Mouse (Mus musculus) forebrain, postnatal 0 days (tissue): Measurements from ENCODE around the gene C77080. TPM values are rescaled to one million over a fixed set of nuclear protein-coding genes. Genes with fewer than 3 reads are reported as not detected.

Experiments used
- ATAC-seq: fragments of 200-750 bp; cut with Nextera tagmentation; 2 replicates; pipeline ENCODE4 v1.8.0; 2017; ENCODE audit warnings: mild to moderate bottlenecking, moderate library complexity
- DNase-seq: peaks from one replicate; pipeline ENCODE4 v3.0.0-alpha.2; 2015
- H3K27ac ChIP-seq: fragments of 300-500 bp; sonication (generic); 2 replicates; pipeline ENCODE4 v1.5.1; 2014; ENCODE audit warnings: low read depth, mild to moderate bottlenecking, antibody characterized with exemption, low read length, moderate library complexity, mixed read lengths
- H3K27me3 ChIP-seq: fragments of 300-500 bp; sonication (generic); 2 replicates; pipeline ENCODE4 v1.6.1; 2014; ENCODE audit warnings: mild to moderate bottlenecking, low read length, mixed read lengths; ENCODE audit not compliant: insufficient read depth
- H3K36me3 ChIP-seq: fragments of 300-500 bp; sonication (generic); 2 replicates; pipeline ENCODE4 v1.6.1; 2014; ENCODE audit warnings: mild to moderate bottlenecking, moderate library complexity; ENCODE audit not compliant: insufficient read depth
- H3K4me1 ChIP-seq: fragments of 300-500 bp; sonication (generic); 2 replicates; pipeline ENCODE4 v1.6.1; 2014; ENCODE audit warnings: antibody characterized with exemption; ENCODE audit not compliant: insufficient read depth
- H3K4me2 ChIP-seq: fragments of 300-500 bp; sonication (generic); 2 replicates; pipeline ENCODE4 v1.6.1; 2014; ENCODE audit warnings: low read depth, mild to moderate bottlenecking, moderate library complexity
- H3K4me3 ChIP-seq: fragments of 300-500 bp; sonication (generic); 2 replicates; pipeline ENCODE4 v1.5.1; 2014; ENCODE audit warnings: low read depth, low read length, mixed read lengths
- H3K9ac ChIP-seq: fragments of 300-500 bp; sonication (generic); 2 replicates; pipeline ENCODE4 v1.6.1; 2014; ENCODE audit warnings: mild to moderate bottlenecking
- H3K9me3 ChIP-seq: fragments of 300-500 bp; sonication (generic); 2 replicates; pipeline ENCODE4 v1.6.1; 2016; ENCODE audit warnings: low read length
- CTCF ChIP-seq: sonication (generic); IDR thresholded peaks from 2 replicates; pipeline ENCODE4 v1.5.1; 2016; ENCODE audit warnings: antibody characterized with exemption, control low read depth, low read depth
- WGBS: fragments of 180-500 bp; shearing (Covaris S2); extraction: QIAGEN DNeasy Blood & Tissue Kit; methylation state at CpG from one replicate; pipeline ENCODE4 v1.1.7; 2014; 5-methylcytosine and 5-hydroxymethylcytosine counted together
- polyA plus RNA-seq: library from polyadenylated mRNA; unstranded; fragments of >200 nt; fragmentation: Nextera tagmentation; extraction: Ambion mirVana; gene quantifications from 2 replicates; pipeline ENCODE4 v1.2.1, GENCODE M21; 2015
- total RNA-seq: library from RNA; depleted of rRNA; stranded (reverse); fragments of >200 nt; gene quantifications from 2 replicates; pipeline ENCODE4 v1.2.3, GENCODE M21; 2014

Gene C77080
- total and polyA plus RNA-seq, 2 experiments from 2014 or later, result 3.5 to 10.6 TPM

DNA sequence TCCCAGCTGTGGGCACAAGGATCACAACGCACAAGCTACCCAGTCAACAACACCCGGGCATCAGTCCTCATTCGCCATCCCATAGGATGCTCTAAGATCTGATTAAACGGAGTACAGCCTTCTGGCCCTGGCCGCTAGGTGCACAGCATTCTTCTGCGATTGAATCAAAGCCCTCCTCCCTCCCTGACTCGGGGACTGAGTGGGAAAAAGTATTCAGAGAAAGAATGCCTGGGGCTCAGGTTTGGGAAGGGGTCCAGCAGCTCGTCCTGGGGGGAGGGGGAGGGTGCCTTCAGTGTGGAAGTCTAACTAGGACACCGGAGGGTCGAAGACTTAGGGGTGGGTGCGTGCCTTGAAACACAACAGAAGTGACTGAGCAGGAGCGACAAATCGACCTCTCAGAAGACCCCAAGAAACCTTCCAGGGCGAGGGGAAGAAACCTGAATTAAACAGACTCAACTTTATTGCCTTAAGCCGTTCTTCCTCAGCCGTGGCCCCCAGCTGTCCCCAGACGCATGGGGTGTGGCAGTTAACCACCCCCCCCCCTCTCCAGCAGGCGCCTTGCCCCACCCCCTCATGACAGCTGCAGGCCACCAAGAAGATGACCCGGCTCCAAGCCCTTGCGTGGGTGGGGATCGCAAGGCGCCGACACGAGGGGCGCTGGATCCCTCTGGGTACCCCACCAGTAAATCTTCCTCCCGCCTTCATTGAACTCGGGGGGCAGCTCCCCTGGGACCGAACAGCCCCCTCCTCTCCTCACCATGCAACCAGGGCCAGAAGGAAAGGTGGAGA lies 25.7 kb upstream of the C77080 start:
- Histone ChIP-seq H3K27me3 (peaks cover 4% of the 10 kb centered on the region; the same call in 1 of the 2 replicates), H3K9me3 (no peaks in the 10 kb centered on the region), H3K36me3 (no peaks in the 10 kb centered on the region), H3K4me3 (peak overlapping the region; percentile 43), H3K4me1 (no peaks in the 10 kb centered on the region), H3K4me2 (peak overlapping the region; percentile 80), H3K27ac (no peak overlapping the region), H3K9ac (peak overlapping the region; percentile 40)
- WGBS, result 2% methylated on average over 27 of the region's 28 CpGs
- no peak; the same call in 1 of the 2 replicates for TF ChIP-seq CTCF
- peak; percentile 14; the same call in 1 of the 2 replicates for ATAC-seq
- peak; percentile 18 for DNase-seq

GRCm38 (mm10) chr4:129286001-129286682 lies 24.9 kb upstream of the C77080 start:
- 40% methylated on average over 5 of the region's 5 CpGs for WGBS
- no peak overlapping the region for H3K9ac ChIP-seq
- no peaks in the 10 kb centered on the region for H3K9me3 ChIP-seq
- peaks cover 4% of the 10 kb centered on the region; the same call in 1 of the 2 replicates for H3K27me3 ChIP-seq
- DNase-seq, result no peak
- no peak overlapping the region for H3K27ac ChIP-seq
- H3K4me1 ChIP-seq, result no peaks in the 10 kb centered on the region
- no peak for TF ChIP-seq CTCF
- H3K4me2 ChIP-seq, result no peak overlapping the region
- no peak overlapping the region for H3K4me3 ChIP-seq
- no peaks in the 10 kb centered on the region for H3K36me3 ChIP-seq
- peak; percentile 43; the same call in 1 of the 2 replicates for ATAC-seq

GRCm38 (mm10) chr4:129284685-129285084 lies 23.5 kb upstream of the C77080 start:
- H3K4me3 ChIP-seq, result no peak overlapping the region
- ATAC-seq (no peak), DNase-seq (no peak)
- no peaks in the 10 kb centered on the region for H3K4me1 ChIP-seq
- no peaks in the 10 kb centered on the region for H3K36me3 ChIP-seq
- H3K27me3 ChIP-seq, result peaks cover 4% of the 10 kb centered on the region; the same call in 1 of the 2 replicates
- H3K9ac ChIP-seq, result no peak overlapping the region
- TF ChIP-seq CTCF, result no peak
- no peak overlapping the region for H3K4me2 ChIP-seq
- 84% methylated on average over 2 of the region's 2 CpGs for WGBS
- H3K9me3 ChIP-seq, result no peaks in the 10 kb centered on the region
- no peak overlapping the region for H3K27ac ChIP-seq

DNA sequence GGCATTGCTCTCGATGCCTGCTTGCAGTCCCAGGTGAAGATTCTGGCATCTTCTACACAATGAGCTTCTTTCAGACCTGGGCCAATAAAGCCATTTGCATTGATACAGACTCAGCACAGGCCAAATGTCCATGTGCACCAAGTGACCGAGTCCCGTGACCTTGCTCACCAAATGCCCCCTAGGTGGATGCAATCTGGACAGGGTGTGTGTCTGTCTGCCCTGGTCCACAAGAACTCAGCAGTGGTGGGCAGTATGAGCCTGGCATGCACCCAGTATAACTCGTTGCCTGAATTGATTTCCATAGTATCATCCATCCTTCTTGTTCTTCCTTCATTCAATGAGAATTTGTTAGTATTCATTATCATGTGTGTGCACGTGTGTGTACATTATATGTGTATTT lies 22.0 kb upstream of the C77080 start:
- H3K36me3 ChIP-seq, result no peaks in the 10 kb centered on the region
- H3K9ac ChIP-seq, result no peak overlapping the region
- no peak for TF ChIP-seq CTCF
- WGBS, result 83% methylated on average over 5 of the region's 5 CpGs
- no peaks in the 10 kb centered on the region for H3K4me1 ChIP-seq
- ATAC-seq (no peak), DNase-seq (no peak)
- peaks cover 4% of the 10 kb centered on the region; the same call in 1 of the 2 replicates for H3K27me3 ChIP-seq
- no peak overlapping the region for H3K4me3 ChIP-seq
- H3K27ac ChIP-seq, result no peak overlapping the region
- no peak overlapping the region for H3K4me2 ChIP-seq
- H3K9me3 ChIP-seq, result no peaks in the 10 kb centered on the region

DNA sequence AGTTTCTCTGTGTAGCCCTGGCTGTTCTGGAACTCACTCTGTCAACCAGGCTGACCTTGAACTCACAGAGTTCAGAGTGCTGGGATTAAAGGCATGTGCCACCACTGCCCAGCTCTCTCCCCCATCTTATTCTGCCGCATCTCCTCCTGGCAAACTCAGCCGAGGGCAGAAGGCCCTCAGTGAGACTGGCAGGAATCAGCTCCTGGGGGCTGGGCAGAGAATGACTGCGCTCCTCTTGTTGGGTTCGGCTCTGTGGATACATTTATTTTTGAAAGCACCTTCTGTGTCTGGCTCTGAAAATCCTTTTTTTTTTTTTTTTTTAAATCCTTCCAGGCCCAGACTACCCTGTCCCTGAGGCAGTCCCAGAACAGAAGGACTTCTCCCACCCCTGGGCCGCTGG lies 21.6 kb upstream of the C77080 start:
- no peak for DNase-seq
- Histone ChIP-seq H3K9ac (no peak overlapping the region), H3K27me3 (peaks cover 4% of the 10 kb centered on the region; the same call in 1 of the 2 replicates), H3K4me2 (no peak overlapping the region), H3K4me1 (no peaks in the 10 kb centered on the region), H3K27ac (no peak overlapping the region), H3K36me3 (no peaks in the 10 kb centered on the region), H3K4me3 (no peak overlapping the region), H3K9me3 (no peaks in the 10 kb centered on the region)
- TF ChIP-seq CTCF, result no peak
- 77% methylated on average over 5 of the region's 5 CpGs for WGBS
- no peak for ATAC-seq

GRCm38 (mm10) chr4:129276453-129276865 lies 15.3 kb upstream of the C77080 start:
- Histone ChIP-seq H3K4me3 (no peak overlapping the region), H3K9ac (no peak overlapping the region), H3K27me3 (no peaks in the 10 kb centered on the region), H3K27ac (no peak overlapping the region), H3K4me2 (no peak overlapping the region), H3K9me3 (no peaks in the 10 kb centered on the region), H3K36me3 (no peaks in the 10 kb centered on the region), H3K4me1 (no peaks in the 10 kb centered on the region)
- ATAC-seq, result peak; percentile 81
- peak; percentile 92 for DNase-seq
- peak; percentile 99 for TF ChIP-seq CTCF
- under 1% methylated on average over 18 of the region's 18 CpGs for WGBS

DNA sequence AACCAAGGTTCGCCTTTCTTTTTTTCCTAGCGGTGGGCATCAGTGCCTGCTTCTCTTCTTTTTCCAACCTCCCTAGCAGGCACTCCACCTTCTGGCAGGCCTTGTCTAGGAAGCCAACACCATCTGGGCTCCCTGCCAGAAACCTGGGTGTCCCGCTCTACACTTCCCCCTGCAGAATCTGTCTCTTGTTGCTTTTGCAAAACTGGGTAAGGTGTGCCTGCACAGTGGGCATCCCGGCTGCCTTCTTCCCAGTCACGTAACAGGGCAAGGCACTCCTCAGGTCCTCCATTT lies 11.5 kb upstream of the C77080 start:
- H3K36me3 ChIP-seq, result no peaks in the 10 kb centered on the region

More for the DNA sequence above, 11.5 kb upstream of the C77080 start:
- peak; percentile 31 for TF ChIP-seq CTCF
- ATAC-seq, result no peak
- Histone ChIP-seq H3K4me2 (no peak overlapping the region), H3K27me3 (no peaks in the 10 kb centered on the region), H3K9ac (no peak overlapping the region), H3K27ac (no peak overlapping the region), H3K4me3 (no peak overlapping the region), H3K4me1 (no peaks in the 10 kb centered on the region), H3K9me3 (no peaks in the 10 kb centered on the region)
- 34% methylated on average over 5 of the region's 5 CpGs for WGBS
- no peak for DNase-seq
